Mouse (Mus musculus): ENCODE results near the gene Olfr806. TPM values are rescaled to one million over a fixed set of nuclear protein-coding genes. Genes with fewer than 3 reads are reported as not detected.

Olfr806 gene
- polyA plus RNA-seq (2015; fragmentation: Nextera tagmentation; extraction: Ambion mirVana) = not detected in 2 replicates

GRCm38 (mm10) chr10:129741821-129742220 lies at the start of gene Olfr806:
Olfr806 (minus strand) TSS chr10:129741921.
- Histone ChIP-seq H3K4me1 (ENCODE audit: insufficient read depth, low read length) (no peaks in the 10 kb centered on the region), H3K27me3 (ENCODE audit: insufficient read depth, low read length) (no peaks in the 10 kb centered on the region), H3K36me3 (ENCODE audit: insufficient read depth, low read length) (no peaks in the 10 kb centered on the region), H3K9me3 (ENCODE audit: low read length) (no peaks in the 10 kb centered on the region), H3K4me2 (replicated peaks; ENCODE audit: low read depth, low read length) (no peak within 1 kb of the TSS), H3K27ac (ENCODE audit: low read length) (no peak within 1 kb of the TSS), H3K9ac (replicated peaks; ENCODE audit: low read length) (no peak within 1 kb of the TSS), H3K4me3 (ENCODE audit: low read length) (no peak within 1 kb of the TSS)
- ATAC-seq (ENCODE audit: low FRiP score, low TSS enrichment) = no peak

- no peak overlapping the region for H3K9ac ChIP-seq (replicated peaks; ENCODE audit: low read length)
- no peak for ATAC-seq (ENCODE audit: low FRiP score, low TSS enrichment)
- no peak overlapping the region for H3K4me2 ChIP-seq (replicated peaks; ENCODE audit: low read depth, low read length)
- H3K4me1 ChIP-seq (ENCODE audit: insufficient read depth, low read length) = no peaks in the 10 kb centered on the region
- no peak overlapping the region for H3K4me3 ChIP-seq (ENCODE audit: low read length)
- H3K27me3 ChIP-seq (ENCODE audit: insufficient read depth, low read length) = no peaks in the 10 kb centered on the region
- no peaks in the 10 kb centered on the region for H3K36me3 ChIP-seq (ENCODE audit: insufficient read depth, low read length)
- no peaks in the 10 kb centered on the region for H3K9me3 ChIP-seq (ENCODE audit: low read length)
- H3K27ac ChIP-seq (ENCODE audit: low read length) = no peak overlapping the region
Observed at GRCm38 (mm10) chr10:129778123-129778522, 36.4 kb upstream of the Olfr806 start.

GRCm38 (mm10) chr10:129774338-129774737 lies 32.6 kb upstream of the Olfr806 start, which contains the start of gene Olfr809:
Olfr809 (plus strand) TSS chr10:129774638.
- Histone ChIP-seq H3K36me3 (ENCODE audit: insufficient read depth, low read length) (no peaks in the 10 kb centered on the region), H3K4me1 (ENCODE audit: insufficient read depth, low read length) (no peaks in the 10 kb centered on the region), H3K4me3 (ENCODE audit: low read length) (no peak within 1 kb of the TSS), H3K9ac (replicated peaks; ENCODE audit: low read length) (no peak within 1 kb of the TSS), H3K9me3 (ENCODE audit: low read length) (no peaks in the 10 kb centered on the region), H3K27ac (ENCODE audit: low read length) (no peak within 1 kb of the TSS), H3K4me2 (replicated peaks; ENCODE audit: low read depth, low read length) (no peak within 1 kb of the TSS), H3K27me3 (ENCODE audit: insufficient read depth, low read length) (no peaks in the 10 kb centered on the region)
- ATAC-seq (ENCODE audit: low FRiP score, low TSS enrichment) = no peak

- no peaks in the 10 kb centered on the region for H3K4me1 ChIP-seq (ENCODE audit: insufficient read depth, low read length)
- no peaks in the 10 kb centered on the region for H3K36me3 ChIP-seq (ENCODE audit: insufficient read depth, low read length)
- H3K4me2 ChIP-seq (replicated peaks; ENCODE audit: low read depth, low read length) = no peak within 1 kb of the TSS
- no peak within 1 kb of the TSS for H3K9ac ChIP-seq (replicated peaks; ENCODE audit: low read length)
- no peak within 1 kb of the TSS for H3K4me3 ChIP-seq (ENCODE audit: low read length)
- no peaks in the 10 kb centered on the region for H3K27me3 ChIP-seq (ENCODE audit: insufficient read depth, low read length)
- H3K9me3 ChIP-seq (ENCODE audit: low read length) = no peaks in the 10 kb centered on the region
- ATAC-seq (ENCODE audit: low FRiP score, low TSS enrichment) = no peak
- WGBS = 89% methylated on average over 1 of the region's 1 CpGs
- no peak within 1 kb of the TSS for H3K27ac ChIP-seq (ENCODE audit: low read length)
Observed at GRCm38 (mm10) chr10:129765182-129765581, 23.5 kb upstream of the Olfr806 start, which contains the start of gene Olfr808. Olfr808 (plus strand) TSS chr10:129765482.

- H3K36me3 ChIP-seq (ENCODE audit: insufficient read depth, low read length) = no peaks in the 10 kb centered on the region
- no peak for ATAC-seq (ENCODE audit: low FRiP score, low TSS enrichment)
- H3K4me2 ChIP-seq (replicated peaks; ENCODE audit: low read depth, low read length) = no peak within 1 kb of the TSS
- H3K4me1 ChIP-seq (ENCODE audit: insufficient read depth, low read length) = no peaks in the 10 kb centered on the region
- no peak within 1 kb of the TSS for H3K9ac ChIP-seq (replicated peaks; ENCODE audit: low read length)
- 88% methylated on average over 1 of the region's 1 CpGs for WGBS
- H3K9me3 ChIP-seq (ENCODE audit: low read length) = no peaks in the 10 kb centered on the region
- H3K27me3 ChIP-seq (ENCODE audit: insufficient read depth, low read length) = no peaks in the 10 kb centered on the region
- no peak within 1 kb of the TSS for H3K27ac ChIP-seq (ENCODE audit: low read length)
- no peak within 1 kb of the TSS for H3K4me3 ChIP-seq (ENCODE audit: low read length)
Observed at GRCm38 (mm10) chr10:129757693-129758092, 16.0 kb upstream of the Olfr806 start, which contains the start of gene Olfr807. Olfr807 (minus strand) TSS chr10:129757793.

GRCm38 (mm10) chr10:129729275-129729674 lies 12.4 kb downstream of the Olfr806 start, which contains the start of gene Olfr805:
Olfr805 (minus strand) TSS chr10:129729375.
- H3K4me1 ChIP-seq (ENCODE audit: insufficient read depth, low read length) = no peaks in the 10 kb centered on the region
- no peak for ATAC-seq (ENCODE audit: low FRiP score, low TSS enrichment)
- no peaks in the 10 kb centered on the region for H3K9me3 ChIP-seq (ENCODE audit: low read length)
- H3K4me2 ChIP-seq (replicated peaks; ENCODE audit: low read depth, low read length) = no peak within 1 kb of the TSS
- no peak within 1 kb of the TSS for H3K27ac ChIP-seq (ENCODE audit: low read length)
- H3K9ac ChIP-seq (replicated peaks; ENCODE audit: low read length) = no peak within 1 kb of the TSS
- no peak within 1 kb of the TSS for H3K4me3 ChIP-seq (ENCODE audit: low read length)
- H3K36me3 ChIP-seq (ENCODE audit: insufficient read depth, low read length) = no peaks in the 10 kb centered on the region
- no peaks in the 10 kb centered on the region for H3K27me3 ChIP-seq (ENCODE audit: insufficient read depth, low read length)
- WGBS = 89% methylated on average over 2 of the region's 2 CpGs

GRCm38 (mm10) chr10:129702910-129703309 lies 38.8 kb downstream of the Olfr806 start, which contains the start of gene Olfr804:
Olfr804 (plus strand) TSS chr10:129703210.
- no peaks in the 10 kb centered on the region for H3K27me3 ChIP-seq (ENCODE audit: insufficient read depth, low read length)
- no peak within 1 kb of the TSS for H3K4me2 ChIP-seq (replicated peaks; ENCODE audit: low read depth, low read length)
- no peaks in the 10 kb centered on the region for H3K36me3 ChIP-seq (ENCODE audit: insufficient read depth, low read length)
- no peaks in the 10 kb centered on the region for H3K9me3 ChIP-seq (ENCODE audit: low read length)
- H3K9ac ChIP-seq (replicated peaks; ENCODE audit: low read length) = no peak within 1 kb of the TSS
- H3K27ac ChIP-seq (ENCODE audit: low read length) = no peak within 1 kb of the TSS
- no peaks in the 10 kb centered on the region for H3K4me1 ChIP-seq (ENCODE audit: insufficient read depth, low read length)
- ATAC-seq (ENCODE audit: low FRiP score, low TSS enrichment) = no peak
- H3K4me3 ChIP-seq (ENCODE audit: low read length) = no peak within 1 kb of the TSS

- H3K27me3 ChIP-seq (ENCODE audit: insufficient read depth, low read length) = no peaks in the 10 kb centered on the region
- no peak for ATAC-seq (ENCODE audit: low FRiP score, low TSS enrichment)
- 65% methylated on average over 2 of the region's 2 CpGs for WGBS
- H3K4me1 ChIP-seq (ENCODE audit: insufficient read depth, low read length) = no peaks in the 10 kb centered on the region
- H3K9me3 ChIP-seq (ENCODE audit: low read length) = no peaks in the 10 kb centered on the region
- no peak within 1 kb of the TSS for H3K4me2 ChIP-seq (replicated peaks; ENCODE audit: low read depth, low read length)
- H3K36me3 ChIP-seq (ENCODE audit: insufficient read depth, low read length) = no peaks in the 10 kb centered on the region
- no peak within 1 kb of the TSS for H3K27ac ChIP-seq (ENCODE audit: low read length)
- H3K9ac ChIP-seq (replicated peaks; ENCODE audit: low read length) = no peak within 1 kb of the TSS
- H3K4me3 ChIP-seq (ENCODE audit: low read length) = no peak within 1 kb of the TSS
Observed at GRCm38 (mm10) chr10:129694186-129694585, 47.5 kb downstream of the Olfr806 start, which contains the start of gene Olfr803. Olfr803 (minus strand) TSS chr10:129694286.

GRCm38 (mm10) chr10:129688069-129688468 lies 53.7 kb downstream of the Olfr806 start, which contains the start of gene Olfr802:
Olfr802 (minus strand) TSS chr10:129688169.
- H3K4me2 ChIP-seq (replicated peaks; ENCODE audit: low read depth, low read length) = no peak within 1 kb of the TSS
- 63% methylated on average over 1 of the region's 1 CpGs for WGBS
- no peaks in the 10 kb centered on the region for H3K27me3 ChIP-seq (ENCODE audit: insufficient read depth, low read length)
- no peak within 1 kb of the TSS for H3K4me3 ChIP-seq (ENCODE audit: low read length)
- H3K36me3 ChIP-seq (ENCODE audit: insufficient read depth, low read length) = no peaks in the 10 kb centered on the region
- H3K27ac ChIP-seq (ENCODE audit: low read length) = no peak within 1 kb of the TSS
- no peak for ATAC-seq (ENCODE audit: low FRiP score, low TSS enrichment)
- H3K4me1 ChIP-seq (ENCODE audit: insufficient read depth, low read length) = no peaks in the 10 kb centered on the region
- H3K9ac ChIP-seq (replicated peaks; ENCODE audit: low read length) = no peak within 1 kb of the TSS
- no peaks in the 10 kb centered on the region for H3K9me3 ChIP-seq (ENCODE audit: low read length)

Data from kidney, embryonic 16.5 days (tissue).